Comparison of ENCODE assay signal across 27 mouse cellular contexts in genomic region chr16:38245849-38246585, GRCm38 (mm10). TPM values are rescaled to one million over a fixed set of nuclear protein-coding genes. Genes with fewer than 3 reads are reported as not detected.
A peak's percentile ranks its signal among the peaks of the same experiment; 100 is the strongest.
DNase-seq lines count a peak whose midpoint lies in the region; ATAC-seq and TF ChIP-seq lines count a peak whose summit lies in the region.
"Had no signal": no experiment of that assay in that cellular context is flagged by ENCODE, and none has a peak within 500 bp of the region (broad histone marks: within the 10 kb centered on the region; RNA-seq: fewer than 3 reads in every experiment).

No protein-coding gene starts in this region.

- H3K4me1 ChIP-seq in intestine, embryonic 16.5 days (ENCODE audit: control insufficient read depth, insufficient read depth, low read length) = no peaks in the 10 kb centered on the region
- H3K4me1 ChIP-seq in intestine, embryonic 15.5 days (replicated peaks) = 0 out of 2 replicates have a peak, but pooled peaks cover 2% of the 10 kb centered on the region
- H3K4me1 ChIP-seq in intestine, postnatal 0 days (replicated peaks; ENCODE audit: control insufficient read depth, insufficient read depth, low read length) = no peaks in the 10 kb centered on the region
- H3K4me1 ChIP-seq: forebrain, embryonic 15.5 days; hindbrain, embryonic 15.5 days had no signal

- no peak overlapping the region for H3K4me3 ChIP-seq in intestine, embryonic 16.5 days (ENCODE audit: low read length)
- H3K4me3 ChIP-seq in intestine, embryonic 15.5 days (replicated peaks) = no peak overlapping the region
- no peak overlapping the region for H3K4me3 ChIP-seq in C2C12 (ENCODE audit: insufficient read depth, poor library complexity, severe bottlenecking)
- no peak overlapping the region for H3K4me3 ChIP-seq in intestine, postnatal 0 days (ENCODE audit: low read depth, low read length)
- H3K4me3 ChIP-seq: embryonic facial prominence, embryonic 13.5 days; forebrain, embryonic 10.5 days; forebrain, embryonic 15.5 days; heart, adult 2 months; heart, embryonic 13.5 days; hindbrain, embryonic 15.5 days had no signal

- H3K9me3 ChIP-seq in intestine, embryonic 16.5 days (ENCODE audit: control insufficient read depth, low read length) = no peaks in the 10 kb centered on the region
- H3K9me3 ChIP-seq in intestine, embryonic 15.5 days = no peaks in the 10 kb centered on the region
- no peaks in the 10 kb centered on the region for H3K9me3 ChIP-seq in intestine, postnatal 0 days (ENCODE audit: control insufficient read depth)
- H3K9me3 ChIP-seq: embryonic facial prominence, embryonic 13.5 days; forebrain, embryonic 10.5 days; forebrain, embryonic 15.5 days; heart, embryonic 13.5 days; hindbrain, embryonic 15.5 days had no signal

- H3K36me3 ChIP-seq in intestine, embryonic 16.5 days (ENCODE audit: control insufficient read depth, insufficient read depth, low read length) = peaks cover 4% of the 10 kb centered on the region; the same call in 1 of the 2 replicates
- H3K36me3 ChIP-seq in intestine, embryonic 15.5 days = no peaks in the 10 kb centered on the region
- peaks cover 14% of the 10 kb centered on the region for H3K36me3 ChIP-seq in C2C12 (ENCODE audit: control insufficient read depth, insufficient read depth)
- peaks cover 25% of the 10 kb centered on the region for H3K36me3 ChIP-seq in intestine, postnatal 0 days (ENCODE audit: control insufficient read depth, insufficient read depth)

- no peak overlapping the region for H3K9ac ChIP-seq in intestine, embryonic 16.5 days (ENCODE audit: low read depth, low read length)
- H3K9ac ChIP-seq in intestine, embryonic 15.5 days = no peak overlapping the region
- H3K9ac ChIP-seq in intestine, postnatal 0 days (ENCODE audit: low read depth, low read length) = no peak overlapping the region
- H3K9ac ChIP-seq: embryonic facial prominence, embryonic 13.5 days; forebrain, embryonic 15.5 days; heart, embryonic 13.5 days; hindbrain, embryonic 15.5 days had no signal

- no peaks in the 10 kb centered on the region for H3K27me3 ChIP-seq in intestine, embryonic 16.5 days (replicated peaks; ENCODE audit: control insufficient read depth, insufficient read depth, low read length)
- H3K27me3 ChIP-seq in intestine, embryonic 15.5 days (replicated peaks) = no peaks in the 10 kb centered on the region
- no peaks in the 10 kb centered on the region for H3K27me3 ChIP-seq in C2C12 (ENCODE audit: control insufficient read depth, insufficient read depth, insufficient read length)
- no peaks in the 10 kb centered on the region for H3K27me3 ChIP-seq in intestine, postnatal 0 days (replicated peaks; ENCODE audit: control insufficient read depth, insufficient read depth, low read length)
- H3K27me3 ChIP-seq: embryonic facial prominence, embryonic 13.5 days; forebrain, embryonic 15.5 days; heart, embryonic 13.5 days; hindbrain, embryonic 15.5 days had no signal

- no peak overlapping the region for H3K4me2 ChIP-seq in intestine, embryonic 16.5 days (ENCODE audit: low read depth, low read length)
- H3K4me2 ChIP-seq in intestine, embryonic 15.5 days (replicated peaks) = no peak overlapping the region
- no peak overlapping the region for H3K4me2 ChIP-seq in intestine, postnatal 0 days (replicated peaks; ENCODE audit: low read depth)
- H3K4me2 ChIP-seq: embryonic facial prominence, embryonic 13.5 days; forebrain, embryonic 15.5 days; heart, embryonic 13.5 days; hindbrain, embryonic 15.5 days had no signal

- intact Hi-C loops in left cerebral cortex, postnatal 25 days (cut with DNase I) = no loop called here

- ATAC-seq in intestine, embryonic 16.5 days = 0 out of 2 replicates have a peak, but pooled peaks have one; percentile 9
- ATAC-seq in intestine, embryonic 15.5 days = no peak
- peak; percentile 17; the same call in 1 of the 2 replicates for ATAC-seq in intestine, postnatal 0 days
- ATAC-seq: CD4-positive, CD25-positive, alpha-beta regulatory T cell, adult 4 months; forebrain, embryonic 15.5 days had no signal

- DNase-seq in Muller cell, postnatal 12 days (ENCODE audit: inconsistent ontology term) = peak; percentile 38
- no peak for DNase-seq in left cerebral cortex, postnatal 25 days (ENCODE audit: low spot score in 2 of 2)
- no peak for DNase-seq in kidney, adult 8-10 months
- no peak for DNase-seq in adrenal gland, adult (ENCODE audit: inconsistent age in 2 of 2, low spot score in 1 of 2)
- DNase-seq: adrenal gland, postnatal 10 days; cerebellum, adult 11 months; cerebellum, adult 8-10 months; cerebellum, postnatal 25 days; gastrocnemius, postnatal 10 days; heart, adult 2 months; heart, postnatal 36 days; kidney, adult 18-20 months had no signal

- no peaks in the 10 kb centered on the region for H3K79me2 ChIP-seq in C2C12 (ENCODE audit: control insufficient read depth, insufficient read depth)

- no peak overlapping the region for H3ac ChIP-seq in C2C12 (ENCODE audit: control insufficient read depth, insufficient read length, low read depth)

- H3K27ac ChIP-seq in intestine, embryonic 16.5 days (ENCODE audit: low read length) = no peak overlapping the region
- no peak overlapping the region for H3K27ac ChIP-seq in intestine, embryonic 15.5 days
- no peak overlapping the region for H3K27ac ChIP-seq in intestine, postnatal 0 days (ENCODE audit: low read depth, low read length)
- H3K27ac ChIP-seq: embryonic facial prominence, embryonic 13.5 days; forebrain, embryonic 10.5 days; forebrain, embryonic 15.5 days; heart, adult 2 months; heart, embryonic 13.5 days; hindbrain, embryonic 15.5 days had no signal

- H3K79me3 ChIP-seq in C2C12 (ENCODE audit: low read depth) = no peaks in the 10 kb centered on the region

- WGBS in intestine, embryonic 16.5 days = 74% methylated on average over 5 of the region's 5 CpGs
- WGBS in intestine, embryonic 15.5 days = 77% methylated on average over 5 of the region's 5 CpGs
- 72% methylated on average over 5 of the region's 5 CpGs for WGBS in intestine, postnatal 0 days

- no peak for TF ChIP-seq CTCF in C2C12 (IDR thresholded peaks at IDR 0.05; ENCODE audit: control insufficient read depth, insufficient read depth, insufficient read length)
- no peak for TF ChIP-seq CTCF in intestine, postnatal 0 days (IDR thresholded peaks at IDR 0.05; ENCODE audit: low read depth)

TF ChIP-seq in C2C12, 6 proteins besides CTCF, POLR2A, EP300 and RAD21:
- TF ChIP-seq CEBPB (IDR thresholded peaks at IDR 0.05; ENCODE audit: low read depth) = no peak
- peak; percentile 50 for TF ChIP-seq MYOD1 (IDR thresholded peaks at IDR 0.05; ENCODE audit: control insufficient read depth, insufficient read length, low read depth)
- peak; percentile 78 for TF ChIP-seq USF1 (IDR thresholded peaks at IDR 0.05; ENCODE audit: low read depth)
- no peak for TF ChIP-seq FOSL1 (IDR thresholded peaks at IDR 0.05; ENCODE audit: insufficient read depth, low read length, poor library complexity, severe bottlenecking)
- no peak for TF ChIP-seq MAX (IDR thresholded peaks at IDR 0.05)
- no peak for TF ChIP-seq MYOG (IDR thresholded peaks at IDR 0.05; ENCODE audit: control insufficient read depth, extremely low read depth, insufficient read length)

RNA-seq across cellular contexts. Expression of gene Nr1i2, which starts 48.6 kb away (rescaled TPM):
- 17.4 and 17.9 TPM in 2 replicates for polyA plus RNA-seq in intestine, embryonic 16.5 days (2015; fragmentation: Nextera tagmentation; extraction: Ambion mirVana)
- polyA plus RNA-seq in intestine, embryonic 15.5 days (2015; fragmentation: Nextera tagmentation; extraction: Ambion mirVana) = 12.1 and 13.1 TPM in 2 replicates
- polyA plus RNA-seq in C2C12 (2012; fragmentation: generic; extraction: Trizol) = not detected
- polyA plus RNA-seq in intestine, postnatal 0 days (2015; fragmentation: Nextera tagmentation; extraction: Ambion mirVana) = 23.1 and 26.0 TPM in 2 replicates
- not detected for total RNA-seq in left cerebral cortex, postnatal 25 days (2021)
- total RNA-seq: gastrocnemius, postnatal 10 days; heart, adult 2 months; heart, postnatal 36 days had no signal
- polyA plus RNA-seq: brain, embryonic 14.5 days; CD4-positive, CD25-positive, alpha-beta regulatory T cell, adult 4 months; cortical plate, adult 2 months; embryonic facial prominence, embryonic 13.5 days; forebrain, embryonic 10.5 days; forebrain, embryonic 15.5 days; frontal cortex, adult 2 months; heart, adult 2 months; heart, embryonic 13.5 days; heart, postnatal 0 days; hindbrain, embryonic 11.5 days; hindbrain, embryonic 15.5 days had no signal

Comparison
In these comparisons a context has a peak if more than half of its experiments do, and no peak if none do; other contexts are left out.
1. RNA of gene Nr1i2, which starts 48.6 kb away (polyA plus RNA-seq): 23.1 to 26.0 TPM in intestine, postnatal 0 days, 17.4 to 17.9 TPM in intestine, embryonic 16.5 days and 12.1 to 13.1 TPM in intestine, embryonic 15.5 days; not detected in C2C12 (single experiment); every median in the first group is over 10 times any median in the second.